Mouse (Mus musculus) layer of hippocampus, adult 9-11 months (tissue): Measurements from ENCODE around the gene Gltp.

ENCODE experiments used
- DNase-seq: peaks from one replicate; pipeline ENCODE4 v3.0.0; 2022

Gene Gltp

DNA sequence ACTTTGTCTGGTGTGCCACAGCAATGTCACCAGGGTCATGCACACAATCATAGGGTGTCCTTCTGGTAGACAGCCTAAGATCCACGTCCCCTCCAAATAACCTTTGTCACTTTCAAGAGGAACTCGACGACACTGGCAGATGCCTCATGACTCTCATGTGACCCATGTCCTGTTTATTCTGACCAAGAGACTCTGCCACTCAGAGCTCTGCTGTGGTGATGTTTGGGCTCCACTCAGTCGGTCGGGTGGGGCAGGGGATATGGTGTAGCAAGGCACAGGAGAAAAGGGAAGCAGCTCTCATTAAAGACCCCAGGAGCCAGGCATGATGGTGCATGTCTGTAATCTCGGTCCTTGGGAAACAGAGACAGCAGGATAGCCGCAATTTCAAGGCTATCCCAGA is 8.2 kb upstream of the Gltp start:
- peak; percentile 86 for DNase-seq

DNA sequence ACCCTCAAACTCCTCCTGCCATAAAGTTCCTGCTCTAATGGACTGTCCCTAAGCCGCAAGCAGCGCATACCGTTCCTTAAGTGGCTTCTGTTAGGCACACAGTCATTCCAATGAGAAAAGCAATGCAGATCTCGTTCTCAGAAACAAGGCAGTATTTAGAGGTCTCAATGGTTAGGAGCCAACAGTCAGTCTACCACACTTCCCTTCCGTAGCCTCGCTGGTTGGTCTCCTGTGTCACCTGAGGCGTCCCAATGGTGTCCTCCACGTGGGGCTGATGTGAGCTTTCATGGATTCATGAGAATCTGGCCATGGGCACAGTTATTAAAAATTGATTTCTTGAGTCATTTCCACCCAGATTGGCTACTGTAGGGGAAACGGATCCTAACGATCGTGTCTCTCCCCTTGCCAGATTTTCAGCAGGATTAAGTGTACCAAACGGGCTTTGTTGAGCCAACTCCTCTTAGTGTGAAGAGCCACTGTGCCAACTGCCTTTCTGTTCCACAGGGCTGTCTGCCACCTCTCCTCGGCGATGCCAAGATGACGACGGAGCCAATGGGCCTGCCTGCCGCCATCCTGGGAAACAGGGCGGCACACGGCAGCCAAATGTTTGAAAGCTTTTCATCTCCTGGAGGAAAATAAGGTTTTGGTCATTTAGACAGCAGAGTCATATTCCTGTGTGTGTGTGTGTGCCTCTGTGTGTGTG is 7.4 kb upstream of the Gltp start:
- DNase-seq: peak; percentile 84

DNA sequence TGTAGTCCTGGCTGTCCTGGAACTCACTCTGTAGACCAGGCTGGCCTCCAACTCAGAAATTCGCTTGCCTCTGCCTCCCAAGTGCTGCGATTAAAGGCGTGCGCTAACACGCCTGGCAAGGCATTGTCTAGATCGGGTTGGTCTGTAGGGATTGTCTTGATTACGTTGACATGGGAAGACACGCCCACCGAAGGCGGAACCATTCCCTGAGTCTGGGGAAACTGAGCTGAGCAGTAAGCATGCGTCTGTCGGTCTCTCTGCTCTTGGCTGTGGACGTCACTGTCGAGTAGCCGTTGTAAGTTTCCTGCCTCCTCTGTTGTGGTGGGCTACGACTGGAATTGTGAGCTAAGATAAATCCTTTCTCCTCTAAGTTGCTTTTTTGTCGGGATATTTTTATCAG is 6.2 kb upstream of the Gltp start:
- DNase-seq: no peak

DNA sequence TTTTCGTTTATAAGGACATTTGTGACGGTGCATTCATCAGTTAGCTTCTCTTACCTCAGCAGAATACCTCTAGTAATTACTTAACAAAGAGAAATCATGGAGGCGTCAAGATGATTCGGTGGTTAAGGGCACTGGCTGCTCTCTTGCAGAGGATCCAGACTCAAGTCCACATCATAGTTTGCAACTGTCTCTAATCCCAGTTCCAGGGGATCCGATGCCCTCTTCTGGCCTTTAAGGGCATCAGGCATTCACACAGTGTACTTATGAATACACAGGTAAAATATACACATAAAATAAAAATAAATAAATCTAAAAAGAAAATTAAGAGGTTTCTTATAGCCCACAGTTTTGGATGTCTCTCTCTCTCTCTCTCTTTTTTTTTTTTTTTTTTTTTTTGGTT is 5.0 kb upstream of the Gltp start:
- no peak for DNase-seq

DNA sequence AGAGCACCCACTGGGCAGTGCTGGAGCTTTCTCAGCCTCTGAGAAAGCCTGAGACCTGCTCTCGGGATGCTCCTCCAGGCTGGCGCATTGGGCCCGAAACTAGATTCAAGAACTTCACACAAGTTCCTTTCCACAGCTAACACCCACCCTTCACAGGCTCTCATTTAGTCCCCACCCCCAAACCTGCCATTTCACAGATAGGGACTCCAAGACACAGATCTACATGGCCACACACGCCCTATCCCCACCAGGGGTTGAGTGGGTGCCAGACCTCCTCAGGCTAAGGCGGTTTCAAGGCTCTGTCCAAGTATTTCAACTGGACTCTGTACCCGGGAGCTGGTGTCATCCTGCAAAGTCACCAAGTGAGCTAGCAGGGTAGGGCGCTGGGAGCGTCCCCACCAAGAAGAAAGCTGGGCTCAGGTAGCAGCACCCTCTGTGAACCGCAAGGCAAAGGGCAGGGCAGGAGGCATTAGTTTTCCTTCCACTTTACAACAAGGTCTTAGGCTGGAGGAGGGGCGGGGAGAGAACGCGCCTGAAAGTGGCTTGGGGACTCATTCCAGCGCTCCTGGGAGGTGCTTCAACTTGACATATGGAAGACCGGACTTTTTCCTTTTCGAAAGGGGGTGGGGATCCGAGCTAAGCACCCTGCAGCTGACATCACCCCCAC is 951 bp downstream of the Gltp start:
- DNase-seq: no peak

DNA sequence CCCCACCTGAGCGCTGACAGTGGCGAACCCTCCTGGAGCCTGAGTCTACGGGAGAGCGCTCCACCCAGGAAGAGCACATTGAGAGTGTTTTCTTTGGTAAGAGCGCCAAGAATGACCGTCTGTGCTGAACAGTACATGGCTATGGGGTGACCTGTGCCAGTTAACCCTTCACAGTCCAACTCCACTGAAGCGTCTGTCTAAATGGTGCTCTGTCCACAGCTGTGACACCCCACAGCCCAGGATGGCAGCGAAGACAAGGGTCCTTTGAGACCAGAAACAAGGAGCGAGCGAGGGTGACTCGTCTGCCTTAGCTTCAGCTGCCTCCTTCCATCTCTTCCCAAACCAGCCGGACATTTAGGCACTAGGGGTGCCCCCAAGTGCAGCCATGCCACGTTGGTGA is 2.1 kb downstream of the Gltp start:
- DNase-seq: peak; percentile 64

DNA sequence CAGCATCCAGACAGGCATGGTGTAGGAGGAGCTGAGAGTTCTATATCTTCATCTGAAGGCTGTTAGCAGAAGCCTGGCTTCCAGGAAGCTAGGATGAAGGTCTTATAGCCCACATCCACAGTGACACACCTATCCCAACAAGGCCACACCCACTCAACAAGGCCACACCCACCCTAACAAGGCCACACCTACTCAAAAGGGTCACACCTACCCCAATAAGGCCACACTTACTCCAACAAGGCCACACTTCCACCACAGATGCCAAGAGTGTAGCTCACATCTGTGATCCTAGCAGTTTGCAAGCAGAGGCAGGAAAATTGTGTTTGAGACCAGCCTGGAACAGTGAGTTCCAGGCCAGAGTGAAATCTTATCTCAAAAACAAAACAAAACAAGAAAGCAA is 2.9 kb downstream of the Gltp start:
- no peak for DNase-seq

DNA sequence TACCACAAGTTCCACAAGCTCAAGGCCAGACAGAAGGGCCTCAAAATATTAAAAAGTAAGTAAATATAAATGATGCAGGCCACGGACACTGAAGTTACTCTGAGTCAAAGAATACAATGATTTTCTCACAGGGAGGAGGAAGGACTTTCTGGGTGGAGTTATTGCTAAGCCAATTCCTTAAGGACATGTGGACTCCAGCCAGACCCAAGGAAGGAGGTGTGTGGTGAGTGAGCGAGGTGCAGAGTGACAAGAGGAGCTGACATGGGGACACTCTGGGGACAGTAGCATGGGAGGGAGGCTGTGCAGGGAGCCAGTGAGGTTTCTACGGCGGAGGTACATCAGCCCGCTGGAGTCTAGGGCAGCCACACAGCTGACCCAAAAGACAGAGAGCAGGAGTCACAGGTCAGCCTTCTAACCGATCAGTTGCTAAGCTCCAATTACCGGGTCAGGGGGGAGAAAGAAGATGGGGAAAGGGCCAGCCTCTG is 4.0 kb downstream of the Gltp start:
- no peak for DNase-seq

DNA sequence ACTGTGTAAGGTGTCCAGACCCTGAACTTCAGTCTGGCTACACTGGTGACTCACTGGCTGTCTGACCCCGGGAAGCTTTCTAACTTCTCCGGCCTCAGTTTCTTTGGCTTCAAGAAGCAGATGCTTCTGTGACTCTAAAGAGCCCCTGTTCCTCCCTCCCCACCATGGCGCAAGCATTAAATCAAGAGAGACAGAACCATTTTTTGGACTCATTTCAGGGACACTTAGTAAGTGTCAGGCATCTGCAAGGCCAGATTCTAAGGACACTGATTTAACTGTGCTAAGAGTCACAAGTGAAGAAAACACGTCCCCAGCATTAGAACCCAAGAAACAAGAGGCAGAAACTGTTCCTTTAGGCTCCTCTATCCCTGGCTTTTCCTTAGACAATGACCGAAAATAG is 4.8 kb downstream of the Gltp start:
- no peak for DNase-seq

DNA sequence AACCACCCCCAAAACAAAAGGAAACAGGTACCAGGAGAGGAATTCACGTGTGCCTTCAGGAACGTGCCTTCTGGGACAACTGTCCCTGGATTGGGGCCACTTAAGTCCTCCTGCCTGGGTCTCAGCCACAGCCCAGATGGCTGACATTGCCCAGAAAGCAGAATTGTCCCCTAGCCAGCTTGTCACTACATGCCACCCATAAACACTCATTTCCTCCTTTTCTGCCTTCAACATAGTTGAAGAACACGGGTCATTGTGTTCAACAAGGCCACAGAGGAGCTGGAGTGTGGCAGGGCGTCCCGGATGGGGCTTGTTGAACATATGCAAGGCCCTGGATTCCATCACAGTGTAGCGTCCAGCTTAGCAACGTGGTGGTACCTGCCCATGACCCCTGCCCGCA is 9.1 kb downstream of the Gltp start:
- no peak for DNase-seq

DNA sequence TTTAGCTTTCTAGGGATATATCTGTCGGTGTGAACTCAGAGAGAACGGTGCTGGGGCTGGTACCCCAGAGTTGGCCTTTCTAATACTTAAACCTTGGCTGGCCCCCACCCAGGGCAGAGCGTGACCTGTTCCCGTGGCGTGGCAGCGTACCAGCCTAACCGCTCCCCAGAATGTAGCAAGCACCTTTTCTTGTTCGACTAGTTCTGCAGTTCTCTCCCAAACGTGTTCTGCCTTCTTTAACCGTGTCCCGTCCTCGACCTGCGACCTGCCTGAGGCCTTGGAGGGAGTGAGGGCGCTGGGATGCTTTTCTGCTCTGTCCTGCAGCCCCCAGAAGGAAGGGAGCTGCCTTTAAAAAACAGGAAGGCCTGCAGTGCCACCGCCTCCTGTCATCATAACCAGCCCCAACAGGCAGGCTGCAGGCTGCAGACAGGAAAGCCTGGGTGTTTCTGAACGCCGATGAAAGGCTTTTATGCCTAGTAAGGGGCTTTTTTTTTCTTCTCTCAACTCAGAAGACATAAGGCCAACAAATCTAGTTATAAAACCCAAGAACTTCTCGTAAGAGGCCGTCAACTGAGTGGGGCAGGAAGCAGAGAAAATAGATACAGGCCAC is 10.0 kb downstream of the Gltp start:
- DNase-seq: no peak

DNA sequence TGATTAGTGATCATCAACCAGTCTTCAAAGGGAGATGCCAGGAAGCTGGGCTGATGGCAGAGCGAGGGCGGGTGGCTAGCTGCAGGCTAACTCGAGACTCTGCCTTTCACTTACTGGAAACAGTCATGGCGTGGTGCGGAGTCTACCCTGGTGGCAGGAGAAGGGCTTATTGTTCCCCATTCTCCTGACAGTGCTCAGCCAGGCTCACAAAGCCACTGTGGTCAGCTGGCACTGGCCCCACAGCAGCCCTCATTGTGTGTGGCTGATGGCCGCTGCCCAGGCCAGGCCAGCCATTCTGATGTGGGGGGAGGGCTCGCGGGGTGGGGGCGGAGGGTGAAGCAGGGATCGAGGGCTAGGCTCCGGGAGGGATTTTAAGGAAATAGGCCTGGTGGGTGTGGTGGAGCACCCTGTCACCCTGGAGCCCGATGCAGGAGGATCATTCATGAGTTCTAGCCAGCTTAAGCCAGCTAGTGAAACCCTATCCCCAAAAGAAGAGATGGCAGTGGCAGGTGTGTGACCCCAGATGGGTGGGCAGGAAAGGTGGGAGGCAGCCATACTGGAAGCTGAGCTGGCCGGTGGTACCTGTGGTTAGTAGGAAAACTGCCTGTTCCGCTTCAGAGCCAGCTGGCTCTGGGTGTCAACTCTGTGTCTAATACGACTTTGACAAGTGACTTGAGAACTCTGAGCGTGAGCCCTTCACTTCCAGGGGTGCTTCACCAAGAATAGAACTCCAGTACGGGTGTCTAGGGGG is 10.8 kb downstream of the Gltp start:
- DNase-seq: peak; percentile 80

DNA sequence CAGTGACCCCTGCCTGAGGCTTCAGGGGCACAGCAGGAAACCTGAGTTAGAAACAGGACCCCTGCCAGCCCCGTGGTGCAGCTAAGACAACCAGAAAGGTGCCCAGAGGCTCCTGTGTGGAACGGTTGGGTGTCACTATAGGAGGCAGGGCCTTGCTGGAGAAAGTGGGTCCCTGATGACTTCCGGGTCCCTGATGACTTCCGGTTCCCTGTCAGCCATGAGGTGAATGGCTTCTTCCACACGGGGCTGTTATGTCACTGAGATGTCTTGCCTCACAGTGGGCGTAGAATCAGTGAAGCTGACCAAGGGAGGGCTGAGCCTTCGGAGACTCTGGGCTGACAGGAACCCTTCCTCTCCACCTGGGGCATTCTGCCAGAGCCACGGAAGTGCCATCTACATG is 16.2 kb downstream of the Gltp start:
- no peak for DNase-seq

DNA sequence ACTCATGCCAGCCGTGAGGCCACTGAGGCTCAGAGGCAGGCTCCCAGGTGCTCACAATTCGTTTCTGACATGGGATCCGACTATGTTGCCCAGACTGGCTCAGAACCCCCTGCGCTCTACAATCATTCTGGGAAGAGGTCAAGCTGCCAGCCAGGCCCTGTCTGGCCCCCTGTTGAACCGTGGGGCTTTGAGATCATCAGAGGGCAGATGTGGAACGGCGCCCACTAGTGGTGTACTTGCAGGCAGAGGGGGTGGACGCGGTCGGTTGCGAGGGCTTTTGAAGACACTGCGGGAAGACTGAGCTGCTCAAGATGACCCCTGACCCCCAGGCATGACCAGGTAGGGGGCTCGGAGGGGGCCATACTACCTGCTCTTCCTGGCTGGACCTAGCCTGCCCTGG is 17.7 kb downstream of the Gltp start:
- no peak for DNase-seq

DNA sequence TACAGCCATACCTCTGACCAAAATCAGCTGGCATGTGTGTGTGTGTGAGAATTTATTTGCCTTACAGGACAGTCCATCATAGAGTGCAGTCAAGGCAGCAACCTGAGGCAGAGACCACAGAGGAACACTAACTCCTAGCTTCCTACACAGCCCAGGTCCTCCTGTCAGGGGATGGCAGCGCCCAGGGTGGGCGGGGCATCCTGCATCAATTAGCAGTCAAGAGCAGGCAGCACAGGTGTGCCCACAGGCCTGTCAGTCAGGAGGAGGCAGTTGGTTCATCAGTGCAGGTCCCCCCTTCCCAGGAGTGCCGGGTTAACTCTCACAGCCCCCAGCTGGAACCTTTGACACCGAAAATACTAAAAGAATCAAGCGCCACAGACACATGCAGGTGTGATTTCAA is 21.8 kb downstream of the Gltp start:
- no peak for DNase-seq

DNA sequence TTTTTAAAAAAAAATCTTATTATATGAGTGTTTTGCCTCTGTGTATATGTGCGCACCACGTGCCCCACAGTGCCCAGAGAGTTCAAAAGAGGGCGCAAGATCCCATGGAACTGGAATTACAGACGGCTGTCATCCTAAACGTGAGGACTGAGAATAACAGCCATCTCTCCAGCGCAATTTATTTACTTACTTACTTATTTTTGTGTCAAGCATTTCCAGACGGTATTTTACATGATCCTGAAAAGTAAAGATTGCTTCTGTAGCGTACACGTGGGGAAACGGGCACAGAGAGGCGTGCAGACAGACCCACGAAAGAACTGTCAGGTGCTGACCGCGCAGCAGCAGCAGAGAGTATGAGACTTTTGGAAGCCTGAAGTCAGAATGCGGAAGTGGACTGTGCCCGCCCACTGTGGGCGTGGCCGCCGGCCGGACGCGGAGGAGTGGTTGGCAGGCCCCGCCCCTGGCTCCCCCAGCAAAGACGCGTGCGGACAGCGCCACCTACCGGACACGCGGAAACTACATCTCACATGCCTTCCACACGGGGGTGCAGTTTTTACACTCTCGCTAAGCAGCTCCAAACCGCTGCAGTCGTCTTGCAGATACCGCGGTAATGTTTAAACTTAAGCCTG is 23.4 kb downstream of the Gltp start:
- peak; percentile 96 for DNase-seq

DNA sequence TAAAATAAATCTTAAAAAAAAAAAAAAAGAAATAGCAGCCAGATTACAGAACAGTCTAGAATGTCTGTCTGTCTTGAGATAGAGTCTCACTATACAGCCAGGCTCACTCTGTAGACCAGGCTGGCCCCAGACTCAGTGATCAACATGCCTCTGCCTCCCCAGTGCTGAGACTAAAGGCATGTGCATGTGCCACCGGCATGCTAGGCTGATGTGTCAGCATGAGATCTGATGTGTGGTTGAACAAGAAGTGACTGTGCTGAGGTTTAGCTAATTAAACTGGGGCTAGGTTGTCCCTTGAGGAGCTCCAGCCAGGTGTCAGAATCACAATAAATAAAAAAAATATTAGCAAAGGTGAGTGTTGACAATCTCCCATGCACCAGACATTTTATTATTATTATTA is 24.1 kb downstream of the Gltp start:
- no peak for DNase-seq

DNA sequence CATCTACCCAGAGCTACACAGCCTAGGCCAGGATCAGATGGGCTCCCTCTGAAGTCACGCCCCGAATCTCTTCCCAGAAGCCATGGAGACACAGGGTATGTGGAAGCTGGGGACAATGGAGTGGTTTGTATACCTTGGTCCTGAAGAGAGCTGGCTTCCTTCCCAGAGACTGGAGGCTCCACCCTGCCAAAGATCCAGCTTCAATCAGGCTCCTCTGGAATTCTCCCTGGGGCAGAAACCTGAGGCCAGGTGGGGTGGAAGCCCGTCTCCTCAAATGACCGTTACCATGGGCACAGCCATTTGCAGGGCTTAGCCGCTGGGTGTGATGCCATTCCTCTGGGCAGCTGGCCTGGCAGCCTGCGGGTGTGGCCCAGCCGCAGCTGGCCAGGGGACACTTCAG is 26.0 kb downstream of the Gltp start:
- no peak for DNase-seq

DNA sequence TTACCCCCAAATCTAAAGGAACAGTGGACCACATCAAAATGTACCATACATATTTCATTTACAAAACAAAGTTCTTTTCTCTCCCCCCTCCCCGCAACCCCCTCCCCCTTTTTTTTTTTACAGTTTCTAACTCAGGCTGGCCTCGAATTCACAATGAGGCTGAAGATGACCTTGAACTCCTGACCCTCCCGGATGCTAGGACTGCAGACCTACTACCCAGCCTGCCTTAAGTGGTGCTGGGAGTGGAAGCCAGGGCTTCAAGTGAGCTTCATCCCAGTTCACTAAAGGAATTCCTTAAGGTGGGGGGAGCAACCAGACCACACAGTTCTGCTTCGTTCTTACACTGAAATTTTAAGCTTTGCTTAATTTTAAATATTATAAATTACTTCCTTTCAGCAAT is 26.6 kb downstream of the Gltp start:
- no peak for DNase-seq

DNA sequence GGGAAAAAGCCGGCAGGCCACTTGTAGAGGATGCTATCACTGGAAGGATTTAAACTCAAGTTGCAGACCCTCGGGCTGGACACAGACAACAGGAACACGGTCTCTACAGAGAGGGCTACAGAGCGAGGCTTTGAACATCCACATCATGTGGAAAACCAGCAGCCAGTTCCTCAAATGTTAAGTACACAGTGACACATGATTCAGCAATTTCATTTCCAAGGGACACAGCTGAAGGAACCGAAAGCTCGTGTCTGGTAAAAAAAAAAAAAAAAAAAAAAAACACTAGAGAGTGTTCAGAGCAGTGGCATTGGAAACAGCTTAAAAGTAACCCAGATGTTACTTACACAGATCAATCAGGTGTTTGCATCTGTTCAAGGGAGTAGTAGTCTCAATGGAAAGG is 29.8 kb downstream of the Gltp start:
- no peak for DNase-seq

DNA sequence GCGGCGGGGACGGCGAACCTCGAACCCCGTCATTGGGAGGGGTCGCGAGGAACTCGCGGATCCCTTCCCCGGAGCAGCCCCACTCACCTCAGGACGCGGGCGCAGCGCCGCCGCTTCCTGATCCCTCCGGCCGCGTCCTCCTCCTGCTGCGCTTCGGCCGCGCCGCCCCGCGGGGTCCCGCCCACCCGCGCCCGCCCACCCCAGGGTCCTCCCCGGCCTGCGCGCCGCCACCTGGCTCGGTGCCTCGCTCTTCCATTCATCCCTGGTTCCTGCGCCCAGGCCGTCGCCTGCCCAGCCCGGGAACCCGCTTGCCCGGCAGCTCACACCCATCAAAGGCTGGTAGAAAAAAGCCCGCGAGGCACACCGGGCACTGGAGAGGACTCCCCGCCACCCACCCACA is 32.5 kb downstream of the Gltp start, which contains the start of gene Trpv4:
Gene Trpv4, minus strand, starts transcription at position 167 of the 400 bp plus-strand sequence.
- no peak for DNase-seq

DNA sequence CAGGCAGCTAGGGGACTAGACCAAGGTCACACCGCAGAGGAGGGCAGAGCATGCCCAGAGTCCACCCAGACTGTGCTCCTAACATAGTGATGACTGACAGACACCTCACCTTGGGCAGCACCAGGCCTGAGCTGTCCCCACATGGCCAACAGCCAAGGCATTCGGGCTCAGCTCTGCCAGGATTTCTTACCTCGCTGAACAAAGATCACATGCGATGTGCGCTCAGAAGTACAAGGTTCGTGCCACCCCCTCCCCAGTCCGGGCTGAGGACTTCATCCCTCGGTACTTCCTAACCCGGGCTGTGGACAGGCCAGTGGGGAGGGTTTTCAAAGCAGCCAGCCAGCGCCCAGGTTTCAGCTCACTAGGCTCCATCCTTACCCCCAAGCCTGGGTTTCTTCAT is 33.4 kb downstream of the Gltp start:
- DNase-seq: no peak

DNA sequence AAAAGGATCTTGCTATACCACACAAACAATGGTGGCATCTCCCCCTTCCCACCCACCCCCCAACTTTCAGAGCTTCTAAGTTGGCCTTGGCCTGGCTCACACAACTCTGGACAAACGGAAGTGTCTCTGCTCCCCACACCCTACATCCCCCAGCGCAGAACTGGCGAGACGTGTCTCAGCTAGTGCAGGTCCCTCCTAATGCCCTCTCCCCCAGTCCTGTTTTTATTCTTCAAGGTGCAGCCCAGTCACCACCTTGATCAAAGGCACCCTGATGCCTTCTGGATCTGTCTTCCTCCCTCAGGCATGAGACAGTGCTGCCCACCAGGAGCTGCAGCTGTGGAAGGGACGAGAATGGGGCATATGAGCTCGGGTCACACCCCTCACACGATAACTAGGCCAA is 34.5 kb downstream of the Gltp start:
- no peak for DNase-seq
